Mouse (Mus musculus): ENCODE results near the gene Bysl. TPM values are rescaled to one million over a fixed set of nuclear protein-coding genes. Genes with fewer than 3 reads are reported as not detected.

The Bysl gene
- polyA plus RNA-seq (2012; rRNA removed; ENCODE audit: low replicate concordance), result 3.6 and 4.3 TPM in 2 replicates

GRCm38 (mm10) chr17:47610849-47611660, at the start of gene Bysl, which contains the start of the genes Med20 and Gm20517:
Bysl (minus strand) TSS chr17:47611492.
Med20 (plus strand) TSS chr17:47611582.
Gm20517 (plus strand) TSS chr17:47611589.

GRCm38 (mm10) chr17:47630678-47631065, 19.4 kb upstream of the Bysl start, which contains the start of gene Usp49:
Usp49 (plus strand) TSS chr17:47630690.

Other genes starting within 250 kb of the Bysl start
- gene Mrps10, start 242.6 kb downstream of the Bysl start, polyA plus RNA-seq (2012; rRNA removed; ENCODE audit: low replicate concordance), result 9.9 and 14.2 TPM in 2 replicates
- gene Guca1b, start 226.1 kb downstream of the Bysl start, polyA plus RNA-seq (2012; rRNA removed; ENCODE audit: low replicate concordance), result 0.61 and 1.0 TPM in 2 replicates
- 2.0 and 4.0 TPM in 2 replicates for gene Guca1a, start 210.9 kb downstream of the Bysl start, polyA plus RNA-seq (2012; rRNA removed; ENCODE audit: low replicate concordance)
- 12.2 and 21.8 TPM in 2 replicates for gene AI661453, start 174.9 kb downstream of the Bysl start, polyA plus RNA-seq (2012; rRNA removed; ENCODE audit: low replicate concordance)
- 0.13 and 0.34 TPM in 2 replicates for gene 1700001C19Rik, start 174.1 kb downstream of the Bysl start, polyA plus RNA-seq (2012; rRNA removed; ENCODE audit: low replicate concordance)
- 7.9 and 9.1 TPM in 2 replicates for gene Taf8, start 109.2 kb downstream of the Bysl start, polyA plus RNA-seq (2012; rRNA removed; ENCODE audit: low replicate concordance)
- 58.8 and 63.9 TPM in 2 replicates for gene Ccnd3, start 106.4 kb downstream of the Bysl start, polyA plus RNA-seq (2012; rRNA removed; ENCODE audit: low replicate concordance)
- 7.5 and 8.3 TPM in 2 replicates for gene Med20, start 90 bp upstream of the Bysl start, polyA plus RNA-seq (2012; rRNA removed; ENCODE audit: low replicate concordance)
- 1.2 TPM in 1 of 2 replicates, not detected in the other for gene Gm20517, start 97 bp upstream of the Bysl start, polyA plus RNA-seq (2012; rRNA removed; ENCODE audit: low replicate concordance)
- gene Usp49, start 19.2 kb upstream of the Bysl start, polyA plus RNA-seq (2012; rRNA removed; ENCODE audit: low replicate concordance), result 3.6 and 7.2 TPM in 2 replicates
- 98.8 and 100 TPM in 2 replicates for gene Tomm6, start 76.9 kb upstream of the Bysl start, polyA plus RNA-seq (2012; rRNA removed; ENCODE audit: low replicate concordance)
- gene Frs3, start 77.5 kb upstream of the Bysl start, polyA plus RNA-seq (2012; rRNA removed; ENCODE audit: low replicate concordance), result 18.0 and 22.9 TPM in 2 replicates
- gene Gm21981, start 83.0 kb upstream of the Bysl start, polyA plus RNA-seq (2012; rRNA removed; ENCODE audit: low replicate concordance), result 0.29 and 0.65 TPM in 2 replicates
- 0.51 and 7.3 TPM in 2 replicates for gene Prickle4, start 83.2 kb upstream of the Bysl start, polyA plus RNA-seq (2012; rRNA removed; ENCODE audit: low replicate concordance)
- gene Pgc, start 115.3 kb upstream of the Bysl start, polyA plus RNA-seq (2012; rRNA removed; ENCODE audit: low replicate concordance), result 29.9 and 498 TPM in 2 replicates
- gene Tfeb, start 125.5 kb upstream of the Bysl start, polyA plus RNA-seq (2012; rRNA removed; ENCODE audit: low replicate concordance), result 54.2 and 66.7 TPM in 2 replicates
- gene Mdfi, start 223.2 kb upstream of the Bysl start, polyA plus RNA-seq (2012; rRNA removed; ENCODE audit: low replicate concordance), result 12.9 and 13.0 TPM in 2 replicates